Mouse (Mus musculus) hindbrain, embryonic 12.5 days (tissue): Measurements from ENCODE around the gene Wasl. TPM values are rescaled to one million over a fixed set of nuclear protein-coding genes. Genes with fewer than 3 reads are reported as not detected.

Experiments used
- ATAC-seq: fragments of 200-750 bp; cut with Nextera tagmentation; 2 replicates; pipeline ENCODE4 v1.8.0; 2017; ENCODE audit warnings: moderate TSS enrichment; ENCODE audit not compliant: low FRiP score
- H3K27ac ChIP-seq: fragments of 300-500 bp; sonication (generic); 2 replicates; pipeline ENCODE4 v1.5.1; 2016; ENCODE audit warnings: mild to moderate bottlenecking
- H3K27me3 ChIP-seq: fragments of 300-500 bp; sonication (generic); 2 replicates; pipeline ENCODE4 v1.6.1; 2016; ENCODE audit warnings: mild to moderate bottlenecking
- H3K36me3 ChIP-seq: fragments of 300-500 bp; sonication (generic); 2 replicates; pipeline ENCODE4 v1.6.1; 2016; ENCODE audit warnings: mild to moderate bottlenecking
- H3K4me1 ChIP-seq: fragments of 300-500 bp; sonication (generic); 2 replicates; pipeline ENCODE4 v1.6.1; 2016
- H3K4me2 ChIP-seq: fragments of 300-500 bp; sonication (generic); replicated peaks from 2 replicates; pipeline ENCODE4 v1.6.1; 2016; ENCODE audit warnings: mild to moderate bottlenecking
- H3K4me3 ChIP-seq: fragments of 300-500 bp; sonication (generic); 2 replicates; pipeline ENCODE4 v1.5.1; 2016; ENCODE audit warnings: mild to moderate bottlenecking
- H3K9ac ChIP-seq: fragments of 300-500 bp; sonication (generic); 2 replicates; pipeline ENCODE4 v1.6.1; 2016; ENCODE audit warnings: mild to moderate bottlenecking, moderate library complexity
- H3K9me3 ChIP-seq: fragments of 300-500 bp; sonication (generic); replicated peaks from 2 replicates; pipeline ENCODE4 v1.6.1; 2016; ENCODE audit warnings: mild to moderate bottlenecking
- WGBS: fragments of 180-500 bp; shearing (Covaris S2); methylation state at CpG from one replicate; pipeline ENCODE4 v1.1.7; 2016; 5-methylcytosine and 5-hydroxymethylcytosine counted together
- polyA plus RNA-seq: library from polyadenylated mRNA; unstranded; fragments of >200 nt; fragmentation: Nextera tagmentation; extraction: Ambion mirVana; gene quantifications from 2 replicates; pipeline ENCODE4 v1.2.1, GENCODE M21; 2016

The Wasl gene
- polyA plus RNA-seq, 1 experiment from 2014 or later = 78.9 TPM

- peak overlapping the region; percentile 98 for H3K9ac ChIP-seq
- ATAC-seq = no peak
- 12% methylated on average over 21 of the region's 21 CpGs for WGBS
Observed at GRCm38 (mm10) chr6:24663196-24664132, 1.3 kb downstream of the Wasl start.

GRCm38 (mm10) chr6:24662483-24662882 is 2.3 kb downstream of the Wasl start:
- peak overlapping the region; percentile 89 for H3K4me2 ChIP-seq
- no peaks in the 10 kb centered on the region for H3K36me3 ChIP-seq
- no peak overlapping the region for H3K27ac ChIP-seq
- no peaks in the 10 kb centered on the region for H3K9me3 ChIP-seq
- H3K4me1 ChIP-seq = peaks cover 12% of the 10 kb centered on the region
- no peaks in the 10 kb centered on the region for H3K27me3 ChIP-seq
- H3K4me3 ChIP-seq = no peak overlapping the region
- WGBS = 76% methylated on average over 4 of the region's 4 CpGs
- ATAC-seq = no peak
- H3K9ac ChIP-seq = 0 out of 2 replicates have a peak overlapping the region, but pooled peaks have one; percentile 23

More at GRCm38 (mm10) chr6:24663196-24664132, 1.3 kb downstream of the Wasl start:
- Histone ChIP-seq H3K27me3 (no peaks in the 10 kb centered on the region), H3K4me3 (peak overlapping the region; percentile 99), H3K36me3 (no peaks in the 10 kb centered on the region), H3K9me3 (no peaks in the 10 kb centered on the region), H3K27ac (peak overlapping the region; percentile 95), H3K4me1 (peaks cover 8% of the 10 kb centered on the region), H3K4me2 (peak overlapping the region; percentile 89)

DNA sequence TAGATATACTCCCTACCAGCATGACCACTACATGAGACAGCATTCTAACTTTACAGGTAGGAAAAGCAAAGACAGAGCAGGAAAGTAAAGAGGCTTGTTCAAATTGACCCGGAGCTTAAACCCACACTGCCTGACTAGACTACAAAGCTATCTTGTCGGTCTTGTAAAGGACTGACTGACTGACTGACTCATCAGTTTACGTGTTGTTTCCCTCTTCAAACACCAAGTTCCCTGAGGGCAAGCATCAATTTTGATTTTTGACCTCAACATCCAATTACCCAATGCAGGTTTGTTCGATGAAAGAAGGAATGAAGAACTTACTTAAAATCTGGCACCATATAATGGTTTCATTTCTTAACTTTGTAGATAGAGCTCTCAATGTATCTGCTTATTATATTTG is 2.9 kb downstream of the Wasl start:
- ATAC-seq = no peak
- H3K27ac ChIP-seq = no peak overlapping the region
- no peaks in the 10 kb centered on the region for H3K9me3 ChIP-seq

GRCm38 (mm10) chr6:24657647-24658387 is 7.0 kb downstream of the Wasl start:
- 55% methylated on average over 10 of the region's 10 CpGs for WGBS
- ATAC-seq = no peak

More for the DNA sequence above, 2.9 kb downstream of the Wasl start:
- no peaks in the 10 kb centered on the region for H3K27me3 ChIP-seq
- H3K4me2 ChIP-seq = 0 out of 2 replicates have a peak overlapping the region, but pooled peaks have one; percentile 3
- no peak overlapping the region for H3K4me3 ChIP-seq
- no peak overlapping the region for H3K9ac ChIP-seq
- no peaks in the 10 kb centered on the region for H3K36me3 ChIP-seq
- peaks cover 12% of the 10 kb centered on the region for H3K4me1 ChIP-seq
- 85% methylated on average over 4 of the region's 4 CpGs for WGBS

DNA sequence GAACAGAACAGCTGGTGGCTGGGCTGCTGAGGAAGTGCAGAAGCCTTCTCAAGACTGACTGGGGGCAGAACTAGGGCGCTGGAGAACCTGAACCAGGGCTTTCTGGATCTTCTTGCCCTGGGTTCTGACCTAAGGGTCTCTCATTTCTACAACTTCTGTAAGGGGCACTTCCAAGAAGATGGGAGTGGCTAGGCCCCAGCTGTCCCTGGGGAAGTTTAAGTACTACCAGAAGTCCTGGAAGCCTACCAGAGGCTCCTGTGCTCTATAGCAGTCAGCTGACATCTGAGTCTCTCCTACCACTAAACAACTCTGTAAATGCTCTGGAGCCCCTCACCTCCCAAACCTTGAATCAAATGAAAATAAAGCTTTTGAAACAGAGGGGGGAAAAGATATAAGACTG is 8.7 kb downstream of the Wasl start:
- no peak overlapping the region for H3K27ac ChIP-seq
- 80% methylated on average over 1 of the region's 1 CpGs for WGBS
- H3K27me3 ChIP-seq = no peaks in the 10 kb centered on the region
- H3K4me1 ChIP-seq = 0 out of 2 replicates have a peak, but pooled peaks cover 4% of the 10 kb centered on the region
- no peak for ATAC-seq
- H3K4me3 ChIP-seq = no peak overlapping the region
- no peaks in the 10 kb centered on the region for H3K9me3 ChIP-seq
- no peaks in the 10 kb centered on the region for H3K36me3 ChIP-seq
- H3K9ac ChIP-seq = no peak overlapping the region
- H3K4me2 ChIP-seq = no peak overlapping the region

More at GRCm38 (mm10) chr6:24657647-24658387, 7.0 kb downstream of the Wasl start:
- Histone ChIP-seq H3K27ac (no peak overlapping the region), H3K36me3 (no peaks in the 10 kb centered on the region), H3K4me3 (no peak overlapping the region), H3K9ac (no peak overlapping the region), H3K4me1 (peaks cover 7% of the 10 kb centered on the region), H3K4me2 (no peak overlapping the region), H3K27me3 (no peaks in the 10 kb centered on the region), H3K9me3 (no peaks in the 10 kb centered on the region)

DNA sequence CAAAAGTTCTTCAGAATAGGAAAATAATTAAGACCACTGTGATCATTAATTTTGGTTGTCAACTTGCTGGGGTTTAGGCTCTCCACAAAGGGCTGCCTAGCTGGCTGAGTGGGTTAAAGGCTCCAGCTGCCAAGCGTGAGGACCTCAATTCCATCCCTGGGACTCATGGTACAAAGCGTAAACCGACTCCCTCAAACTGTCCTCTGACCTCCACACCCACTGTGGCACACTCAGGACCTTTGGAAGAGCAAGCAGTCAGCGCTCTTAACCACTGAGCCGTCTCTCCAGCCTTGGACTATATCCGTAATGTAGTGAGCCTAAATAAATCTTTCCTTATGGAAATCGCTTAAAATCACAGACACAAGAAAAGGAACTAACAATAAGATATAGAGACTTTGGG is 13.3 kb downstream of the Wasl start:
- Histone ChIP-seq H3K27me3 (no peaks in the 10 kb centered on the region), H3K27ac (no peak overlapping the region), H3K4me2 (no peak overlapping the region), H3K4me1 (no peaks in the 10 kb centered on the region), H3K9ac (no peak overlapping the region), H3K9me3 (no peaks in the 10 kb centered on the region), H3K4me3 (no peak overlapping the region), H3K36me3 (no peaks in the 10 kb centered on the region)
- no peak for ATAC-seq
- WGBS = 69% methylated on average over 7 of the region's 7 CpGs

- no peak overlapping the region for H3K4me3 ChIP-seq
- no peaks in the 10 kb centered on the region for H3K9me3 ChIP-seq
- no peaks in the 10 kb centered on the region for H3K4me1 ChIP-seq
- H3K27me3 ChIP-seq = no peaks in the 10 kb centered on the region
- no peak overlapping the region for H3K9ac ChIP-seq
- no peak overlapping the region for H3K4me2 ChIP-seq
- ATAC-seq = no peak
- H3K27ac ChIP-seq = no peak overlapping the region
- no peaks in the 10 kb centered on the region for H3K36me3 ChIP-seq
- WGBS = 91% methylated on average over 3 of the region's 3 CpGs
Observed at GRCm38 (mm10) chr6:24650719-24651118, 14.1 kb downstream of the Wasl start.

GRCm38 (mm10) chr6:24648403-24648802 is 16.4 kb downstream of the Wasl start:
- no peak overlapping the region for H3K4me2 ChIP-seq
- H3K4me3 ChIP-seq = no peak overlapping the region
- 96% methylated on average over 4 of the region's 4 CpGs for WGBS
- H3K27me3 ChIP-seq = no peaks in the 10 kb centered on the region
- no peaks in the 10 kb centered on the region for H3K36me3 ChIP-seq
- H3K9ac ChIP-seq = no peak overlapping the region
- no peaks in the 10 kb centered on the region for H3K4me1 ChIP-seq
- H3K9me3 ChIP-seq = no peaks in the 10 kb centered on the region
- no peak for ATAC-seq
- no peak overlapping the region for H3K27ac ChIP-seq

- Histone ChIP-seq H3K27ac (no peak overlapping the region), H3K27me3 (no peaks in the 10 kb centered on the region), H3K4me1 (no peaks in the 10 kb centered on the region), H3K9ac (no peak overlapping the region), H3K36me3 (no peaks in the 10 kb centered on the region), H3K4me2 (no peak overlapping the region), H3K4me3 (no peak overlapping the region), H3K9me3 (no peaks in the 10 kb centered on the region)
- no peak for ATAC-seq
- WGBS = 91% methylated on average over 4 of the region's 4 CpGs
Observed at GRCm38 (mm10) chr6:24647103-24647691, 17.6 kb downstream of the Wasl start.

DNA sequence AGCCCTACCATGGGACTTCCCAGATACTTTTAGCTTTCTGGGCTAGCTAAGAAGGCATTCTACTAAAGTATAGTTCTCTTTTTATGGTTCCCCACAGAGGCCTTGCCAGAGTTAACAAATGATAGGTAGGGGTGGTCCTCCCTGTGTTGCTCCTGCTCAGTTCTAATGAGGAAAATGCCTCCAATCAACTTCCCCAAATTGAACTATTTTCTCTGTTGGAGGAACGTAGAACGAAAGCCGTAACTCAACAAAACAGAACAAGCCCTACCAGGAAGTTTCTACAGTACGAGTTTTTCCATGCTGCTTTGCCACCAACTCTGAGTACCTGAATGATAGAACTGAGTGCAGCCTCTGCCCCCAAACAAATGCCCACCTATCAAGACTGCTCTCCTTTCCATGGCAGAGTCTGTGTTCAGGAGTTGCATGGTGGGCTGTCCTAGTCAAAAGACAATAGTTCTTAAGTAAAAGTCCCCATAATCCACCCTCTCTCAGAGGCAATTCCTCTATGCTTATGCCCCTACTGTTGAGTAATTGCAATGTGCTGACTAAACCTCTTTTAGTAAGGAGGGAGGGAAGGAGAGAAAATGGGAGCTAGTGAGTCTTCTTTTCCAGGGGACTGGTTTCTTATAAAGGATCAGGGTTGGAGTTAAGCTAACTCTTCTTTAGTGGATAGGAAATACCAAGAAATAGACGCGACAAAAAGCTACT is 19.3 kb downstream of the Wasl start:
- no peak for ATAC-seq
- 95% methylated on average over 6 of the region's 6 CpGs for WGBS
- H3K9ac ChIP-seq = no peak overlapping the region

GRCm38 (mm10) chr6:24642960-24643359 is 21.8 kb downstream of the Wasl start:
- H3K9ac ChIP-seq = no peak overlapping the region
- ATAC-seq = no peak
- no peak overlapping the region for H3K27ac ChIP-seq
- no peaks in the 10 kb centered on the region for H3K36me3 ChIP-seq
- H3K27me3 ChIP-seq = no peaks in the 10 kb centered on the region
- H3K4me2 ChIP-seq = no peak overlapping the region
- no peaks in the 10 kb centered on the region for H3K9me3 ChIP-seq
- H3K4me1 ChIP-seq = no peaks in the 10 kb centered on the region
- 95% methylated on average over 3 of the region's 3 CpGs for WGBS
- H3K4me3 ChIP-seq = no peak overlapping the region

More for the DNA sequence above, 19.3 kb downstream of the Wasl start:
- Histone ChIP-seq H3K4me3 (no peak overlapping the region), H3K36me3 (no peaks in the 10 kb centered on the region), H3K4me1 (no peaks in the 10 kb centered on the region), H3K27ac (no peak overlapping the region), H3K9me3 (no peaks in the 10 kb centered on the region), H3K27me3 (no peaks in the 10 kb centered on the region), H3K4me2 (no peak overlapping the region)
